Mouse (Mus musculus) cerebellum, adult 9-11 months (tissue): Measurements from ENCODE around the gene Ntrk2.
A peak's percentile ranks its signal among the peaks of the same experiment; 100 is the strongest.

ENCODE experiments used
- DNase-seq: peaks from one replicate; pipeline ENCODE4 v3.0.0; 2022

Gene Ntrk2

GRCm38 (mm10) chr13:58927656-58928226 is 121.4 kb downstream of the Ntrk2 start:
- no peak for DNase-seq

- no peak for DNase-seq
These were observed 122.5 kb downstream of the Ntrk2 start for GRCm38 (mm10) chr13:58928668-58929436.

GRCm38 (mm10) chr13:58930161-58930560 is 123.8 kb downstream of the Ntrk2 start:
- no peak for DNase-seq

GRCm38 (mm10) chr13:58933126-58933525 is 126.8 kb downstream of the Ntrk2 start:
- DNase-seq, result no peak

- peak; percentile 59 for DNase-seq
These were observed 128.3 kb downstream of the Ntrk2 start for GRCm38 (mm10) chr13:58934576-58935110.

- DNase-seq, result no peak
These were observed 129.7 kb downstream of the Ntrk2 start for GRCm38 (mm10) chr13:58935956-58936495.

- DNase-seq, result peak; percentile 57
These were observed 131.5 kb downstream of the Ntrk2 start for GRCm38 (mm10) chr13:58937884-58938283.

GRCm38 (mm10) chr13:58938464-58938863 is 132.1 kb downstream of the Ntrk2 start:
- DNase-seq, result peak; percentile 96

- DNase-seq, result peak; percentile 72
These were observed 133.8 kb downstream of the Ntrk2 start for GRCm38 (mm10) chr13:58940208-58940607.

- no peak for DNase-seq
These were observed 134.4 kb downstream of the Ntrk2 start for GRCm38 (mm10) chr13:58940798-58941197.

- peak; percentile 79 for DNase-seq
These were observed 139.4 kb downstream of the Ntrk2 start for GRCm38 (mm10) chr13:58945781-58946180.

GRCm38 (mm10) chr13:58946589-58946988 is 140.2 kb downstream of the Ntrk2 start:
- no peak for DNase-seq

- no peak for DNase-seq
These were observed 140.7 kb downstream of the Ntrk2 start for GRCm38 (mm10) chr13:58947056-58947455.

- DNase-seq, result no peak
These were observed 148.0 kb downstream of the Ntrk2 start for GRCm38 (mm10) chr13:58954331-58954730.

GRCm38 (mm10) chr13:58954764-58955163 is 148.4 kb downstream of the Ntrk2 start:
- no peak for DNase-seq

- no peak for DNase-seq
These were observed 148.9 kb downstream of the Ntrk2 start for GRCm38 (mm10) chr13:58955237-58955777.

GRCm38 (mm10) chr13:58958171-58958904 is 152.0 kb downstream of the Ntrk2 start:
- no peak for DNase-seq

- no peak for DNase-seq
These were observed 154.0 kb downstream of the Ntrk2 start for GRCm38 (mm10) chr13:58960321-58960720.

GRCm38 (mm10) chr13:58964701-58965359 is 158.5 kb downstream of the Ntrk2 start:
- no peak for DNase-seq

GRCm38 (mm10) chr13:58965826-58966225 is 159.5 kb downstream of the Ntrk2 start:
- DNase-seq, result no peak

- peak; percentile 36 for DNase-seq
These were observed 160.1 kb downstream of the Ntrk2 start for GRCm38 (mm10) chr13:58966466-58966865.

GRCm38 (mm10) chr13:58968168-58968567 is 161.8 kb downstream of the Ntrk2 start:
- peak; percentile 90 for DNase-seq
